Mouse (Mus musculus) small intestine, adult 2 months (tissue): ENCODE measurements around the gene 2610028H24Rik. TPM values are rescaled to one million over a fixed set of nuclear protein-coding genes. Genes with fewer than 3 reads are reported as not detected.

Source experiments
- H3K27ac ChIP-seq: fragments of 200-500 bp; 2 replicates; pipeline ENCODE4 v1.5.1; 2012; ENCODE audit warnings: low read depth, low read length, control low read depth, inconsistent platforms; ENCODE audit not compliant: insufficient read depth
- H3K27me3 ChIP-seq: fragments of 200-500 bp; 2 replicates; pipeline ENCODE4 v1.6.1; 2012; ENCODE audit warnings: mild to moderate bottlenecking, moderate library complexity, low read length, inconsistent platforms; ENCODE audit not compliant: control insufficient read depth, insufficient read depth
- H3K36me3 ChIP-seq: fragments of 200-500 bp; 2 replicates; pipeline ENCODE4 v1.6.1; 2012; ENCODE audit warnings: mild to moderate bottlenecking, low read length, control low read depth, inconsistent platforms; ENCODE audit not compliant: control insufficient read depth, insufficient read depth
- H3K4me1 ChIP-seq: fragments of 200-500 bp; 2 replicates; pipeline ENCODE4 v1.6.1; 2012; ENCODE audit warnings: low read length, inconsistent platforms, mixed read lengths; ENCODE audit not compliant: control insufficient read depth, insufficient read depth, insufficient read length
- H3K4me3 ChIP-seq: fragments of 200-500 bp; 2 replicates; pipeline ENCODE4 v1.5.1; 2012; ENCODE audit warnings: low read depth, mild to moderate bottlenecking, control low read depth, inconsistent platforms, low read length, moderate library complexity
- CTCF ChIP-seq: fragments of 200-500 bp; IDR thresholded peaks from 2 replicates; pipeline ENCODE4 v1.5.1; 2012; ENCODE audit warnings: low read depth, mild to moderate bottlenecking, control low read depth, inconsistent platforms, low read length, moderate library complexity, mixed read lengths; ENCODE audit not compliant: insufficient replicate concordance, insufficient read length; ENCODE audit errors: extremely low read depth
- POLR2A ChIP-seq: fragments of 200-500 bp; IDR thresholded peaks from 2 replicates; pipeline ENCODE4 v1.6.1; 2012; ENCODE audit warnings: low read depth, mild to moderate bottlenecking, control low read depth, inconsistent platforms, low read length, moderate library complexity
- WGBS: fragments of 180-500 bp; shearing (Covaris S2); methylation state at CpG from one replicate; pipeline ENCODE4 v1.1.7; 2018; 5-methylcytosine and 5-hydroxymethylcytosine counted together
- polyA plus RNA-seq: library from polyadenylated mRNA; depleted of rRNA; stranded (reverse); fragments of >200 nt; gene quantifications from 2 replicates; pipeline ENCODE4 v1.2.3, GENCODE M21; 2012

Gene 2610028H24Rik
- polyA plus RNA-seq, 1 experiment: not detected

GRCm38 (mm10) chr10:76462721-76463120, 13.8 kb downstream of the 2610028H24Rik start:
- WGBS: 92% methylated on average over 6 of the region's 6 CpGs
- H3K4me1 ChIP-seq: no peaks in the 10 kb centered on the region
- no peak overlapping the region for H3K27ac ChIP-seq
- TF ChIP-seq POLR2A (no peak), CTCF (no peak)
- H3K27me3 ChIP-seq: no peaks in the 10 kb centered on the region
- peaks cover 4% of the 10 kb centered on the region; the same call in 1 of the 2 replicates for H3K36me3 ChIP-seq
- H3K4me3 ChIP-seq: no peak overlapping the region

GRCm38 (mm10) chr10:76468203-76469162, 19.6 kb downstream of the 2610028H24Rik start, which contains the start of the genes Mcm3ap and Ybey:
Mcm3ap (plus strand) TSS chr10:76468927.
Ybey (minus strand) TSS chr10:76469114.
- Histone ChIP-seq H3K4me3 (peak within 1 kb of the TSS; percentile 91), H3K36me3 (peaks cover 24% of the 10 kb centered on the region), H3K4me1 (no peaks in the 10 kb centered on the region), H3K27me3 (no peaks in the 10 kb centered on the region), H3K27ac (peak within 1 kb of the TSS; percentile 63)
- TF ChIP-seq POLR2A (peak; percentile 72), CTCF (peak; percentile 60)
- WGBS: under 1% methylated on average over 55 of the region's 55 CpGs

- Histone ChIP-seq H3K27ac (no peak overlapping the region), H3K27me3 (no peaks in the 10 kb centered on the region), H3K4me1 (no peaks in the 10 kb centered on the region), H3K36me3 (peaks cover 55% of the 10 kb centered on the region), H3K4me3 (no peak overlapping the region)
- WGBS: 87% methylated on average over 5 of the region's 5 CpGs
- TF ChIP-seq POLR2A: no peak
- no peak for TF ChIP-seq CTCF
These were observed 24.9 kb downstream of the 2610028H24Rik start for GRCm38 (mm10) chr10:76473759-76474158.

- no peaks in the 10 kb centered on the region for H3K4me1 ChIP-seq
- H3K27me3 ChIP-seq: no peaks in the 10 kb centered on the region
- TF ChIP-seq CTCF: no peak
- H3K27ac ChIP-seq: no peak overlapping the region
- H3K36me3 ChIP-seq: peaks cover 75% of the 10 kb centered on the region
- WGBS: 95% methylated on average over 13 of the region's 13 CpGs
- no peak overlapping the region for H3K4me3 ChIP-seq
These were observed 32.0 kb downstream of the 2610028H24Rik start for GRCm38 (mm10) chr10:76480851-76481250.

- WGBS: 86% methylated on average over 6 of the region's 6 CpGs
- Histone ChIP-seq H3K4me1 (no peaks in the 10 kb centered on the region), H3K27me3 (no peaks in the 10 kb centered on the region), H3K27ac (no peak overlapping the region), H3K36me3 (peaks cover 73% of the 10 kb centered on the region), H3K4me3 (no peak overlapping the region)
- TF ChIP-seq POLR2A (no peak), CTCF (no peak)
These were observed 32.6 kb downstream of the 2610028H24Rik start for GRCm38 (mm10) chr10:76481480-76481879.

GRCm38 (mm10) chr10:76486302-76486701, 37.4 kb downstream of the 2610028H24Rik start:
- Histone ChIP-seq H3K4me1 (no peaks in the 10 kb centered on the region), H3K36me3 (peaks cover 69% of the 10 kb centered on the region), H3K4me3 (no peak overlapping the region), H3K27ac (no peak overlapping the region), H3K27me3 (no peaks in the 10 kb centered on the region)
- TF ChIP-seq CTCF: no peak
- no peak for TF ChIP-seq POLR2A
- 90% methylated on average over 2 of the region's 2 CpGs for WGBS

- Histone ChIP-seq H3K27ac (no peak overlapping the region), H3K27me3 (no peaks in the 10 kb centered on the region), H3K36me3 (peaks cover 63% of the 10 kb centered on the region), H3K4me1 (no peaks in the 10 kb centered on the region), H3K4me3 (no peak overlapping the region)
- TF ChIP-seq POLR2A (no peak), CTCF (no peak)
- 95% methylated on average over 8 of the region's 8 CpGs for WGBS
These were observed 39.4 kb downstream of the 2610028H24Rik start for GRCm38 (mm10) chr10:76488265-76488664.
